Mouse (Mus musculus) thymus, postnatal 0 days (tissue): ENCODE data around the gene Pex26. TPM values are rescaled to one million over a fixed set of nuclear protein-coding genes. Genes with fewer than 3 reads are reported as not detected.

Experiments used
- DNase-seq: peaks from one replicate; pipeline ENCODE4 v3.0.0-alpha.2; 2015; ENCODE audit warnings: low spot score
- polyA plus RNA-seq: library from polyadenylated mRNA; unstranded; fragments of >200 nt; fragmentation: Nextera tagmentation; extraction: Ambion mirVana; gene quantifications from 2 replicates; pipeline ENCODE4 v1.2.1, GENCODE M21; 2015

The Pex26 gene
- polyA plus RNA-seq: 7.3 and 8.0 TPM in 2 replicates

DNA sequence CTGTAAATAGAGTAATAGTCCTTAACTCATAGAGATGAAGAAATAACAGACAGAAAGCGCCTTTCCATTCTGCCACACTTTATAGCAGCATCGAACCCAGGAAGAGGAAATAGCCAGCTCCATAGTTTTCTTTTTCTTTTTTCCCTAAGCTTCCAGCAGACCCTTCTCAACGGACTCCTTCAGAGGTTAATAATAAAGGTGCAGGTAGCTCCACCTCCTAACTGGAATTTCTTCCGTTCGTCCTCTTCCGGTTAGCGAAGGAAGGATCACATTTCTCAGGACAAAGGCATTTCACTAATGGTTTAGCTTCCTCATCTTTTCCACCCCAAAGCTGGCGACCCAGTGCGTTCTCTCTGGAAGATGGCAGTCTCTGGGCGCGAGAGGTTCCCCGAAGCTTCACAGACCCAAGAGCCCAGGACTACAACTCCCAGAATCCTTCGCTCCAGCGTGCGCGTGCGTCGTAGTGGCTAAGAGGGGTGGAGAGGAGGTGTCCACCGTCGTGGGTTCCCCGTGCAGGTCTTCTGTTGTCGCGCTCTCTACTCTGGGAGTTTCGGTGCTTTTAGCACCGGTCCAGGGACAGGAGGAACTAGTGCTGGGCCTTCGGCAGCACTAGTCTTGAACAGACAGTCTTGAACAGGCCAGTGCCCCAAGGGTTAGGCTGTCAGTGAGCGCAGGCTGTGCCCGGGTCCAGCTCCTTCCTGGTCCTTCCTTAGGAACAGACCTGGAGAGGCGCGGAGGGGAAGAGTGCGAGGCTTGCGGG is at the start of gene Pex26:
TSS of gene Pex26 (plus strand) at position 254 of the 760 bp plus-strand sequence.
- DNase-seq: peak; percentile 95

- no peak for DNase-seq
Observed at GRCm38 (mm10) chr6:121134249-121134648, 49.2 kb upstream of the Pex26 start.

GRCm38 (mm10) chr6:121134884-121135283 is 48.6 kb upstream of the Pex26 start:
- no peak for DNase-seq

GRCm38 (mm10) chr6:121137222-121137621 is 46.2 kb upstream of the Pex26 start:
- no peak for DNase-seq

DNA sequence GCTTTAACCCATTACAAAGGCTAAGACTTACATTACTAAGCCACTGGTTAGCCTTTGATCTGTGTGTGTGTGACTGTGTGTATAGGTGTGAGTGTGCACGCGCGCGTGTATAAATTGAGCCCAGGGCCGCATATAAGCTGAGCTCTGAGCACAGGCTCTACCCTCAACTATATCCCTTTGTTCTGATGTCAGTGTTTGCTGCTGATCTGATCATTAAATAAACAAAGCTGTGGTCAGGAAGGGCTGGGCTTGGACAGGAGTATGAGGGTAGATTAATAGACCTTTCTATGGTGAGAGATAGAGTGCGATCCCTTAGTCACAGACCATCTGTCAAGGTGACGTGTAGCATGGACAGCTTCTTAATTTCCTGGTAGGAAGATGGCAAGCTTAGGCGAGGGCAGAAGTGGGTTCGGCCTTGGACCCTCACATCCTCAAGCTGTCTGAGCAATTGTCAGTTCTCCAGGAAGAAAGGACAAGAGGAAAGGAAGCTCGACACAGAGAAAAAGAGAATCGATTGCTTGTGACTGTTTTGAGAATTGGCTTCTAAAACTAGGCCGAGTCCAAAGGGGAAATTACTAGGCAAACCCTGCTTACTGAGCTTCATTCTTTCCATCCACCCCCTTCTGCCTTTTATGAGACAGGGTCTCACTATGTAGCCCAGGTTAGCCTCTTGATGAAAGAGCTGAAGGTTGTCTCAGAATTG is 45.0 kb upstream of the Pex26 start:
- no peak for DNase-seq

DNA sequence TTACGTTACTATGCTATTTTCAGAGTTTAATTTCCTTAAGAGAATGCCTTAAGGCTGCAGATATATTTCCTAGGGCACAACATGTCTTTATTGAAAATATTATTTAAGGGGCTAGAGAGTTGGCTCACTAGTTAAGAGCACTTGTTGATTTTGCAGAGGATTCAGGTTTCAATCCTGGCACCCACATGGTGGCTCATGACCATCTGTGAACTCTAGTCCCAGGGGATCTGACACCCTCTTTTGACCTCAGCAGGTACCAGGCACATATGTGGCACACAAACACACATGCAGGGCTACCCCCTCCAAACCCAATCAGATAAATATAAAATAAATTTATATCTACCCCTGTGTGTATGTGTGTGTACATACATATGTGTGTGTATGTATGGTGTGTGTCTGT is 44.2 kb upstream of the Pex26 start:
- no peak for DNase-seq

DNA sequence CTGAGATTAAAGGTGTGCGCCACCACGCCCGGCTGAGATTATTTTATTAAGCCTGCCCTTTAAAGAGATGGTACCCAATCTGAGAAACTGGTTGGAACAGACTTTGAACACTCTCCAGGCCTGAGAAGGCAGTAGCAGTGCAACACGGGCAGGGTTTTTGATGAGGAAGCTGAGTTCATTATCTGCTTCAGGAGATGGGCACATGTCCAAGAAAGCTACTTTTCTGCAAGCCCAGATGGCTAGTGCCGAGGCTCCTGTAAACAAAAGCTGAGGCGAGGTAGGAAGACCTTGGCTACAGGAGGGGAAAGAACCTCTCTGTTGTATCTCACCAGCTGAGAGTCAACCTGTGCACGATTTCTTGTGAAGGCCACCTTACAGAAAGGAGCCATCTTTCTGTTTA is 41.2 kb upstream of the Pex26 start:
- no peak for DNase-seq

- no peak for DNase-seq
Observed at GRCm38 (mm10) chr6:121143439-121143838, 40.0 kb upstream of the Pex26 start.

DNA sequence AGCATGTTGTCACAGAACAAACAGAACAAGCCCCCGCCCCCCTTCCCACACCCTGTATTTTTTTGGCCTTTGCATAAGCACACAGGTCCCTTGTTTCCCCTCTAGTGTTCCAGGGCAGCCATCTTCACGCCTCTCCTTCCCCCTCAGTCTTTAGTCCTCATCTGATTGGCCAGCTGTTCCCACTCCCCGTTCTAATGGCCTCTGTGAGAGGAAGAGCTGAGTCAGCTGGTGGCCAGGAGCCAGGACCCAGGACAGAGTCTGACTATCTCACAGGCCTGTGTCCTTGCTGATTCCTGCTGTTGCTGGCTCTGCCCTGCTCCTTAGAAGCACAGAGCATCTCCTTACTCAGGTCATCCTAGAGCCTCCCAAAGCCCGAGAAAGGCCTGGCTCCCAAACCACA is 39.4 kb upstream of the Pex26 start:
- DNase-seq: no peak

- DNase-seq: no peak
Observed at GRCm38 (mm10) chr6:121145010-121145604, 38.4 kb upstream of the Pex26 start.

DNA sequence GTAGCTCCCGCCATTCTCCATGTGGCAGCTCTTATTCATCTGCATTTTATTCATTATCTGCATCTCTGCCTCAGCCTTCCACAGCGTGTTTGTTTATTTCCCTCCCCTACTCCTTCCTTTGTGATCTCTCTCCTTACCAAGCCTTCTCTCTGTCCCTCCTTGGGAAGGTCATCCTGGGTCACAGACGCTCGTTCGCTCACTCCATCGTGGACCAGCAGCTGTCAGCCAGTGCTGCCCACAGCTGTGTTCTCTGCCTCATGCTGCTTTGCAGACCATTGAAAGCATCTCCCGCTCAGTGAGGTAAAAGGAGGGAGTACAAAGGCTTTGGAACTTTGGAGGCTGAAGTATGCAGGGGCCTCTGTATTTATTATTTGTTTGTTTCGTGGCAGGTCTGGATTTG is 37.6 kb upstream of the Pex26 start:
- no peak for DNase-seq

DNA sequence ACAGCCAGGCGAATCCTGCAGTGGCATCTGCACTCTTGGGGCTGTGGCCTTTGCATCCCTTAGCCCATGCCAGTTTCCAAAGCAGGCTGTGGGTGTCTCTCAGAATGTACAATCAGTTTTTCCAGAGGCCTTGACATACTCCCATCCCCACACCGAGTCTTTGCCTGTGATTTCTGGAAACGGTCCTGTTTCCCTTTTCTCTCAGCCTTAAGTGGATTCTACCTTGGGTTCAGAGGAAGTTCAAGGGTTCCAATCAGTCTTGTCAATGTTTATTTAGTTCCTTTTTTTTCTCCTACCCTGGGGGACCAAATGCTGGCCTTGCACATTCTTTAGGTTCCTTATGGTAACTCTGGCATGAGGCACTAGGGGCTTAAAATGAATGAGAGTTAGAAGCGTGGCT is 36.7 kb upstream of the Pex26 start:
- DNase-seq: no peak

- no peak for DNase-seq
Observed at GRCm38 (mm10) chr6:121148360-121148759, 35.1 kb upstream of the Pex26 start.

- no peak for DNase-seq
Observed at GRCm38 (mm10) chr6:121149420-121149819, 34.0 kb upstream of the Pex26 start.

- no peak for DNase-seq
Observed at GRCm38 (mm10) chr6:121150126-121150525, 33.3 kb upstream of the Pex26 start.

DNA sequence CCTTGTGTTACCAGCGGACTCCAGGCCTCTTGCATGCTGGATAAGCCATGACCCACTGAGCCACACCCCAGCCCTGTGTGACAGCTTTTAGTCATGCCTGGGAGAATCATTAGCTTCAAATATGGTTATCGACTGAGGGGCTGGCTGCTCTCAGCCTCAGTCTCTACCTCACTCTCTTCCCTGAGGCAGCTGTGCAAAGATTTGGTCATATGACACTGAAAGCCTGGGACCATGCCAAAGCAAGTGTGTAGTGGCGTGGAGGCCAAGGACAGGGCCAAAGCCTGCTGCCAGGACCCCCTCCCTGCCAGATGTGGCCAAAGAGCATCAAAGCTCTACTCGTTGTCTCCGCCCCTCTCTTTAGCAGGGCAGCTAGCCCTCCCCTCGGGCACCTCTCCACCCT is 31.7 kb upstream of the Pex26 start:
- DNase-seq: no peak

DNA sequence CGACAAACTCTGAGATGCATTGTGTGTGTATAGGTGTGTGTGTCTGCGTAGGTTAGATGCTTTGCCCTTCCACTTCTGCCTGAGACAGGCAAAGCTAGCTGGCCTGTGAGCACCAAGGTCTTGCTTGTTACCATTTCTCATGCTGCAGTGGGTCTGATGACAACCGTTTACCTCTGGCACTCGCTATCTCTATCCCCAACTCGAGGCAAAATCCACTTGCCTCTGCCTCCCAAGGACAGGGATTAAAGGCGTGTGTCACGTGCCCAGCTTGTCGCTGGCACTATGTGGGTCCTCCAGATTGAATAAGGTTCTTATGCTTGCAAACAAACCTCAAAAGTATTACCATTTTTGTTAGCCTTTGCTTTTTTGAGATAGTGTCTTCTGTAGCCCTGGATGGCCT is 30.3 kb upstream of the Pex26 start:
- DNase-seq: no peak

- no peak for DNase-seq
Observed at GRCm38 (mm10) chr6:121154451-121155300, 28.8 kb upstream of the Pex26 start.

DNA sequence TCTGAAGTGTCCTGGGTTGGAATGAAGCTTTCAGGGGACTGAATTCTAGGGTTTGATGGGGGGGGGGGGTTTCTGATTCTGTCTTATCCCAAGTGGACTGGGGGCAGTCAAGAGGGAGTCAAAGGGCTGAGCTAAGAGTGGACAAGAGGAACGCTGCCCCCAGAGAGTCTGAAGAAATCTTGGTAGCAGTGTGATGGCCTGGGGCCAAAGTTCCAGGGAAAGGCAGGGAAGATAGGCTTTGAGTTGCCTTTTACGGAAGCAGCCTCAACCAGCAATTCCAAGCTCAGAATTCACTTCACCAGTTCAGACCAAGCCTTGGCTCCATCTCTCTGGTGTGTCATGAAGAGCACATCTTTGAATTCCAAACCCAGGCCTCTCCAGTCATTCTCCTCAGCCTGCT is 27.4 kb upstream of the Pex26 start:
- no peak for DNase-seq

GRCm38 (mm10) chr6:121159616-121160015 is 23.9 kb upstream of the Pex26 start:
- no peak for DNase-seq

- no peak for DNase-seq
Observed at GRCm38 (mm10) chr6:121160126-121160525, 23.3 kb upstream of the Pex26 start.

DNA sequence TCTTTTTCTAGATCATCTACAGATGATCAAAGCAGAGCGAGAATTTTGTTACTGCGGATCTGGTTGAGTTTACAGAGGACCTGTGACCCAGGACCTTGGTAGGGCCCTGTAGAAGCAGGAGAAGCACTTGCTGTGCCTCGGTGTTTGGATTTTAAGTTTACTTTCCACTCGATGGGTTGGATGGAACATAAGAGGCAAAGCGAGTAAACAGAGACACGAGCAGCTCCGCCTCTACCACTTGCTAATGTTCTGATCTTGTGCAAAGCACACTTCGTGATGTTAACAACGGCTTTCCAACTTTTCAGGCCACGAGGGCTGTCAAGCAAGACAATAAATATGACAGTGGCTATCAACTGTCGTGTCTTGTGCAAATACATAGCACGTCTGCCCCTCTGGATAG is 20.9 kb upstream of the Pex26 start:
- no peak for DNase-seq
